Mouse (Mus musculus): ENCODE data around the gene Csrp2. TPM values are rescaled to one million over a fixed set of nuclear protein-coding genes. Genes with fewer than 3 reads are reported as not detected.

Csrp2 gene
- polyA plus RNA-seq, 2 experiments = 13.7 to 15.1 TPM

DNA sequence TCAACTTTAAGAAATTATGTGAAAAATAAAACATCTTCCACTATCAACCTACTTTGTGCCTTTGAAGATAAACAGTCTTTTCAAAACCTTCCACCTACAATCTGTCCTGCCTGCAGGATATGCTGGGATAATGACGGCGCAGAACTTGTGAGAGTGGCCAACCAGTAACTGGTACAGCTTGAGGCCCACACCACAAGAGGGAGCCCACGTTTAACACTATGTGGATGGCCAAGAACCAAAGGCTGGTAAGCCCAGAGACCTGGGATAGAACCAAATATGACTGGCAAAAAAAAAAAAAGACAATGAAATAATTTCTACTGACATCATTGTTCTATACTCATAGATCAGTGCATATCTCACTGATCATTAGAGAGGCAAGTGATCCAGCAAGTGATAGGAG is 54.9 kb downstream of the Csrp2 start:
- no peak for DNase-seq (ENCODE audit: low read depth in 3 of 3, low spot score in 3 of 3)
- TF ChIP-seq CTCF (IDR thresholded peaks at IDR 0.05; ENCODE audit: low read depth) (peak; percentile 64), EP300 (IDR thresholded peaks at IDR 0.05; ENCODE audit: low read depth) (no peak)

DNA sequence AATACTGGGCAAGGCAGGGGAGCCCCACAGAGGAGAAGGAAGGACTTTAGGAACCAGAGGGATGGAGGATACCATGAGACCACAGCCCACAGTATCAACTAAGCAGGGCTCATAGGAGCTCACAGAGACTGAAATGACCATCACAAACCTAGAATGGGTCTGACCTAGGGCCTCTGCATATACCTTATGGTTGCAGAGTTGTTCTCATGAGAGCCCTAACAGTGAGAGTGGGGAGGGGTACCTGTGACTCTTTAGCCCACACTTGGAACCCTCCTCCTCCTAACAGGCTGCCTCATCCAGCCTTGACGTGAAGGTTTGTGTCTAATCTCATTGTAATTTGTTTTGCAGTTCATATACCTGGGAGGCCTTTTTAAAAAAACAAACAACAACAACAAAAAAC is 55.3 kb downstream of the Csrp2 start:
- Histone ChIP-seq H3K4me1 (replicated peaks; ENCODE audit: control insufficient read depth in 2 of 2, insufficient read depth in 2 of 2, low read length in 1 of 2) (0 out of 4 replicates have a peak, but pooled peaks cover 0 to 1% of the 10 kb centered on the region in 2 experiments), H3K36me3 (replicated peaks; ENCODE audit: control insufficient read depth, insufficient read depth, low read depth) (no peaks in the 10 kb centered on the region), H3K9me3 (ENCODE audit: control insufficient read depth, low read length) (no peaks in the 10 kb centered on the region), H3K9ac (replicated peaks) (no peak overlapping the region), H3K4me3 (ENCODE audit: insufficient read depth in 1 of 2, low read depth in 2 of 2, low read length in 2 of 2) (no peak overlapping the region), H3K27ac (no peak overlapping the region), H3K4me2 (ENCODE audit: low read depth) (no peak overlapping the region), H3K27me3 (ENCODE audit: control insufficient read depth, insufficient read depth, low read length) (no peaks in the 10 kb centered on the region)
- ATAC-seq (ENCODE audit: insufficient read depth) (no peak), DNase-seq (ENCODE audit: low read depth in 3 of 3, low spot score in 3 of 3) (no peak)
- WGBS (ENCODE audit: insufficient replicate concordance) = 81% methylated on average over 1 of the region's 1 CpGs
- TF ChIP-seq EP300 (IDR thresholded peaks at IDR 0.05; ENCODE audit: low read depth) = no peak
- TF ChIP-seq CTCF (IDR thresholded peaks at IDR 0.05; ENCODE audit: low read depth) = no peak

More for the DNA sequence above, 54.9 kb downstream of the Csrp2 start:
- ATAC-seq (ENCODE audit: insufficient read depth) = no peak; the same call in 1 of the 2 replicates
- Histone ChIP-seq H3K9ac (replicated peaks) (no peak overlapping the region), H3K4me2 (ENCODE audit: low read depth) (no peak overlapping the region), H3K4me3 (ENCODE audit: insufficient read depth in 1 of 2, low read depth in 2 of 2, low read length in 2 of 2) (no peak overlapping the region), H3K27me3 (ENCODE audit: control insufficient read depth, insufficient read depth, low read length) (no peaks in the 10 kb centered on the region), H3K4me1 (replicated peaks; ENCODE audit: control insufficient read depth in 2 of 2, insufficient read depth in 2 of 2, low read length in 1 of 2) (no peaks in the 10 kb centered on the region), H3K27ac (no peak overlapping the region), H3K9me3 (ENCODE audit: control insufficient read depth, low read length) (no peaks in the 10 kb centered on the region), H3K36me3 (replicated peaks; ENCODE audit: control insufficient read depth, insufficient read depth, low read depth) (no peaks in the 10 kb centered on the region)
- 48% methylated on average over 3 of the region's 3 CpGs for WGBS (ENCODE audit: insufficient replicate concordance)

DNA sequence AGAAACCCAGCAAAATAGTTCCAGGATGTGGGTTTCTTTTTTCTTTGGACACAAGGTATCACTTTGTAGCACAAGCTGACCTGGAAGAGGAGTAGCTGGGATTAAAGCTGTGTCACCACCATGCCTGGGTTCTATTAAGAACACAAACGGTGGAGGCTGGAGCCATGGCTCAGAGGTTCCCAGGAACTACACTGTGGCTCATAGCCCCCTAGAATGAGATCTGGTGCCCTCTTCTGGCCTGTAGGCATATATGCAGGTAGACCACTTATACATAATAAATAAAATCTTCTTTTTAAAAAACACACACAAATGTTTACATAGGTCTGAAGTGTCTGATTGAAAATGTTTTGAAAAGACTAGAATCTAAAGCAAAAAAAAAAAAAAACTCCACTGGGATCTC is 56.5 kb downstream of the Csrp2 start:
- H3K9me3 ChIP-seq (ENCODE audit: control insufficient read depth, low read length) = no peaks in the 10 kb centered on the region
- no peak overlapping the region for H3K4me3 ChIP-seq (ENCODE audit: insufficient read depth in 1 of 2, low read depth in 2 of 2, low read length in 2 of 2)
- H3K27ac ChIP-seq = no peak overlapping the region
- 6% methylated on average over 1 of the region's 1 CpGs for WGBS (ENCODE audit: insufficient replicate concordance)
- no peaks in the 10 kb centered on the region for H3K27me3 ChIP-seq (ENCODE audit: control insufficient read depth, insufficient read depth, low read length)
- H3K4me2 ChIP-seq (ENCODE audit: low read depth) = no peak overlapping the region
- no peak overlapping the region for H3K9ac ChIP-seq (replicated peaks)
- ATAC-seq (ENCODE audit: insufficient read depth) (no peak), DNase-seq (ENCODE audit: low read depth in 3 of 3, low spot score in 3 of 3) (no peak)
- 0 out of 4 replicates have a peak, but pooled peaks cover 0 to 6% of the 10 kb centered on the region in 2 experiments for H3K4me1 ChIP-seq (replicated peaks; ENCODE audit: control insufficient read depth in 2 of 2, insufficient read depth in 2 of 2, low read length in 1 of 2)
- TF ChIP-seq CTCF (IDR thresholded peaks at IDR 0.05; ENCODE audit: low read depth) (peak; percentile 70), EP300 (IDR thresholded peaks at IDR 0.05; ENCODE audit: low read depth) (no peak)
- no peaks in the 10 kb centered on the region for H3K36me3 ChIP-seq (replicated peaks; ENCODE audit: control insufficient read depth, insufficient read depth, low read depth)

DNA sequence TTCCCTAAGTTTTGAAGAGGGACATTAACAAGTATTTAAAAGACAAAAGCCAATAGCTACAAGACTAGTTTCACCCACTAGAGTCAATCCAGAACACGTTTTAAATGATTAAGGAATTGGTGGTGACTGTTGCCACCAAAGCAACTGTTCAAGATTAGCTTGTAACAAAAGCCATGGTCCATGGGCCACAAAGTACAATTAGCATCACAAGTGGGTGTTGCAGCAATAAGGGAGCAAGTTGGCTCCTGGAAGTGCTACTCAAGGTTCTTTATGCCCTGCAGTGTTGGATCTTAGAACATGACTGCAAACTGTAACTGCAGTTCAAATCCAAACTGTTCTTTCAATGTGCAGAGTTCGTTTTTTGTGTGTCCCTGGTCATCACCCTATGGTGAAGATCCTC is 57.8 kb downstream of the Csrp2 start:
- ATAC-seq (ENCODE audit: insufficient read depth) (no peak), DNase-seq (ENCODE audit: low read depth in 3 of 3, low spot score in 3 of 3) (no peak)
- TF ChIP-seq EP300 (IDR thresholded peaks at IDR 0.05; ENCODE audit: low read depth) = no peak
- no peak for TF ChIP-seq CTCF (IDR thresholded peaks at IDR 0.05; ENCODE audit: low read depth)
- no peaks in the 10 kb centered on the region for H3K36me3 ChIP-seq (replicated peaks; ENCODE audit: control insufficient read depth, insufficient read depth, low read depth)
- no peaks in the 10 kb centered on the region for H3K9me3 ChIP-seq (ENCODE audit: control insufficient read depth, low read length)
- no peak overlapping the region for H3K4me2 ChIP-seq (ENCODE audit: low read depth)
- H3K9ac ChIP-seq (replicated peaks) = no peak overlapping the region
- no peaks in the 10 kb centered on the region for H3K27me3 ChIP-seq (ENCODE audit: control insufficient read depth, insufficient read depth, low read length)
- 0 out of 4 replicates have a peak, but pooled peaks cover 0 to 6% of the 10 kb centered on the region in 2 experiments for H3K4me1 ChIP-seq (replicated peaks; ENCODE audit: control insufficient read depth in 2 of 2, insufficient read depth in 2 of 2, low read length in 1 of 2)
- H3K27ac ChIP-seq = no peak overlapping the region
- H3K4me3 ChIP-seq (ENCODE audit: insufficient read depth in 1 of 2, low read depth in 2 of 2, low read length in 2 of 2) = no peak overlapping the region
- WGBS (ENCODE audit: insufficient replicate concordance) = 53% methylated on average over 2 of the region's 2 CpGs

DNA sequence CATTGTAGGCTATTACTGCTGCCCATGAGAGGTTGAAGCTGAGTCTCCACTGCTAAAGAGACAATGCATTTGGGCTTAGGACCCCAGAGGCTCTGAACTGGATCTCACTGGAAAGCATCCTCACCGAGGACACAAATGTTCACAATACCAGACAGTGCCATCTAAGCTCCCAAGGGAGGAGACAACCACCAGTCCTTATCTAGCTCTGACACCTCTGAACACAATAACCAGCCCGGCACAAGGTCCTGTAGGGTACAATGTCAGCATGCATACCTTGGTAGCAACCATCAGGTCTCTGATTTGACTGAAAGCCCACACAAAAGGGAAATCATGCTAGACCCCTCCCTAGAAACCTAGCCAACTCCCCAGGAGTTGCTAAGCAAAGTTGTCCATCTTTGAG is 59.8 kb downstream of the Csrp2 start:
- ATAC-seq (ENCODE audit: insufficient read depth) = no peak; the same call in 1 of the 2 replicates

More for the DNA sequence above, 59.8 kb downstream of the Csrp2 start:
- no peak for TF ChIP-seq CTCF (IDR thresholded peaks at IDR 0.05; ENCODE audit: low read depth)
- no peak for TF ChIP-seq EP300 (IDR thresholded peaks at IDR 0.05; ENCODE audit: low read depth)
- DNase-seq (ENCODE audit: low read depth in 3 of 3, low spot score in 3 of 3) = no peak
- Histone ChIP-seq H3K36me3 (replicated peaks; ENCODE audit: control insufficient read depth, insufficient read depth, low read depth) (no peaks in the 10 kb centered on the region), H3K4me1 (replicated peaks; ENCODE audit: control insufficient read depth in 2 of 2, insufficient read depth in 2 of 2, low read length in 1 of 2) (0 out of 4 replicates have a peak, but pooled peaks cover 0 to 6% of the 10 kb centered on the region in 2 experiments), H3K9ac (replicated peaks) (no peak overlapping the region), H3K9me3 (ENCODE audit: control insufficient read depth, low read length) (no peaks in the 10 kb centered on the region), H3K27me3 (ENCODE audit: control insufficient read depth, insufficient read depth, low read length) (no peaks in the 10 kb centered on the region), H3K4me3 (ENCODE audit: insufficient read depth in 1 of 2, low read depth in 2 of 2, low read length in 2 of 2) (no peak overlapping the region), H3K27ac (no peak overlapping the region), H3K4me2 (ENCODE audit: low read depth) (no peak overlapping the region)
- WGBS (ENCODE audit: insufficient replicate concordance) = 25% methylated on average over 2 of the region's 2 CpGs
